Mouse (Mus musculus) ES-Bruce4 (cell line): Measurements from ENCODE around the gene Ccnq. TPM values are rescaled to one million over a fixed set of nuclear protein-coding genes. Genes with fewer than 3 reads are reported as not detected.

Source experiments
- H3K27ac ChIP-seq: 2 replicates; pipeline ENCODE4 v1.5.1; 2012; ENCODE audit warnings: low read length, inconsistent platforms; ENCODE audit not compliant: insufficient read depth
- H3K27me3 ChIP-seq: 2 replicates; pipeline ENCODE4 v1.6.1; 2012; ENCODE audit warnings: mild to moderate bottlenecking, low read length, inconsistent platforms; ENCODE audit not compliant: control insufficient read depth, poor library complexity, insufficient read depth, severe bottlenecking
- H3K36me3 ChIP-seq: 2 replicates; pipeline ENCODE4 v1.6.1; 2012; ENCODE audit warnings: inconsistent platforms, mild to moderate bottlenecking, low read length, moderate library complexity; ENCODE audit not compliant: control insufficient read depth, poor library complexity, insufficient read depth, severe bottlenecking
- H3K4me1 ChIP-seq: one replicate; pipeline ENCODE4 v1.8.1; 2011; ENCODE audit warnings: low read length; ENCODE audit not compliant: control insufficient read depth, insufficient read depth
- H3K4me3 ChIP-seq: 2 replicates; pipeline ENCODE4 v1.5.1; 2011; ENCODE audit warnings: low read depth, mild to moderate bottlenecking, low read length
- H3K9ac ChIP-seq: 2 replicates; pipeline ENCODE4 v1.6.1; 2012; ENCODE audit warnings: low read depth, mild to moderate bottlenecking, inconsistent platforms; ENCODE audit not compliant: poor library complexity, severe bottlenecking
- H3K9me3 ChIP-seq: replicated peaks from 2 replicates; pipeline ENCODE4 v1.6.1; 2012; ENCODE audit warnings: mild to moderate bottlenecking, low read length, inconsistent platforms; ENCODE audit not compliant: control insufficient read depth, poor library complexity, insufficient read depth, severe bottlenecking
- CTCF ChIP-seq: IDR thresholded peaks from one replicate; pipeline ENCODE4 v1.8.1; 2011; ENCODE audit warnings: low read depth, low read length
- EP300 ChIP-seq: IDR thresholded peaks from 2 replicates; pipeline ENCODE4 v1.6.1; 2011; ENCODE audit warnings: low read depth, low read length; ENCODE audit not compliant: insufficient read depth
- POLR2A ChIP-seq: IDR thresholded peaks from one replicate; pipeline ENCODE4 v1.8.1; 2011; ENCODE audit warnings: low read length; ENCODE audit not compliant: insufficient read depth
- polyA plus RNA-seq: library from polyadenylated mRNA; stranded (reverse); fragments of >200 nt; gene quantifications from 2 replicates; pipeline ENCODE4 v1.2.4, GENCODE M21; 2011; ENCODE audit warnings: low read depth; ENCODE audit not compliant: missing spikeins, insufficient read depth, insufficient read length

The Ccnq gene
- polyA plus RNA-seq, 1 experiment, result 16.1 TPM

DNA sequence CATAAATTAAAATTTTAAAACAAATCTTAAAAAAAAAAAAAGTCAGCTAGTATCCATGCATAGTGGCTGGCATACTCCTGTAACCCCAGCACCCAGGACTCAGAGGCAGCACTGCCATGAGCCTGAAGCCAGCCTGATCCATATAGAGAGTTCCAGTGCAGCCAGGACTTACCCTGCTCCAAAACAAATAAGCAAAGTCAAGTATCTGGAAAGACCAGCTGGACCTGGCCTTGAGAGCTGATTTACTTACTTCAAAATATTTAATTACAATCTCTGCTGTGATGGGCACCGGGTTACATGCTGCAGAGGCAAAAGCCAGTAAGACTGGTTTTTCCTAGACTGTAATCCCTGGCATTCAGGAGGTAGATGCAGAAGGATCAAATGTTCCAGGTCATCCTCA is 26.7 kb downstream of the Ccnq start:
- Histone ChIP-seq H3K27ac (no peak overlapping the region), H3K4me3 (no peak overlapping the region), H3K9ac (no peak overlapping the region), H3K36me3 (no peaks in the 10 kb centered on the region), H3K4me1 (no peaks in the 10 kb centered on the region), H3K27me3 (no peaks in the 10 kb centered on the region), H3K9me3 (no peaks in the 10 kb centered on the region)
- TF ChIP-seq EP300 (no peak), POLR2A (no peak), CTCF (no peak)

DNA sequence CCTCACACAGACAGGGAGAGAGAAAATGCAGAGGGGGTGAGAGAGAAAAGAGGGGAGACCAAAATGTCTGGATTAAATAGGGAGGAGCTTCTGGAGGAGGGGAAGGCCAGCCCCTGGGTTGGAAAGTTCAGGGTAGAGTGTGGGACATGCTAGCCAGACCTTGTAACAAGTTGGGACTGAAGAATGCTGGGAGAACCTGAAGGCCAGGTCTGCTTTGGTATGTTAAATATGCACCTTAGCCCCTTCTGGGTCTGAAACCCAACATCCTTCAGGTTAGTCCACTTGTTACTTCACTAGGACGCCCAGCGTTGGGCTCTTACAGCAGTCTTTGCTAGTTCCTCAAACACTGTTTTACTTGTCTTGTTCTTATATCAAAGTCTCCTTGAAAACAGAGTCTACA is 30.1 kb downstream of the Ccnq start:
- no peaks in the 10 kb centered on the region for H3K4me1 ChIP-seq
- H3K4me3 ChIP-seq, result no peak overlapping the region
- TF ChIP-seq POLR2A (no peak), CTCF (no peak), EP300 (no peak)
- no peaks in the 10 kb centered on the region for H3K27me3 ChIP-seq
- no peak overlapping the region for H3K9ac ChIP-seq
- no peaks in the 10 kb centered on the region for H3K36me3 ChIP-seq
- H3K9me3 ChIP-seq, result no peaks in the 10 kb centered on the region
- H3K27ac ChIP-seq, result no peak overlapping the region

DNA sequence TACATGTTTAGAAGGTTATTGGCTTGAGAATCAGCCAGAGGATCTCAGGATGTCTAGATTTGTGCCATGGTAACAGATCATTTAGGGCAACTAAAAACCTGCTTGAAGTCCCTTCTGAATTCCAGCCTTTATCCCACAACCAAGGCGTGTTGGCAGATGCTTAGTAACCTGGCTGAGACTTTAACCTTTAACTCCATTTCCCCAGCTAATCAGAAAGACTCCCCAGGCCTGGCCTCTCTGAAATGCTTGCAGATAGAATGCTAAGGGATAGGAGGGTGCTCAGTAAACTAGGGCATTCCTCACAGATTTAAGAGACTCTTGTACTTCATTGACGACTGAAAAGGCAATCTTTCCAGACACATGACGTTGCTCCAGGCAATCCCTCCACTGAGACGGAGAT is 33.9 kb downstream of the Ccnq start:
- Histone ChIP-seq H3K36me3 (no peaks in the 10 kb centered on the region), H3K27ac (no peak overlapping the region), H3K9ac (no peak overlapping the region), H3K9me3 (no peaks in the 10 kb centered on the region), H3K4me1 (no peaks in the 10 kb centered on the region), H3K4me3 (no peak overlapping the region), H3K27me3 (no peaks in the 10 kb centered on the region)
- TF ChIP-seq EP300 (no peak), CTCF (no peak), POLR2A (no peak)

DNA sequence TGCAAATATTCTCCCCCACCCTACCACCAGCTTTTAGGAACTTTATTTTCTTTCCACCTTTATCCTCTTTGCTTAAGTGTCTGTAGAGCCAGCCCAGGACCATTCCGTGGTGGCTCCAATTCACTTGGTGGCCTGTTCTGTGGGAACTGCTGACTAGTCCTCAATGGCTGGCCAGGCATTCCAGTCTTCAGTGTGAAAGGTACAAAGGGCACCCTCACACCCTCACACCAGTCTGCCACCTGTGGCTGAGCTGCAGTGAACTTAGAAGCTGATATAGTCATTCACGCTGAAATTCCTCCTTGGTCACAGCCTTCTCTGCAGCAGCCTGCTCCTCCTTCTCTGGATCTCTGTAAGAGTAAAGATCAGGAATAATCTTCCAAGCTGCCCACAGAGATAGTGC is 42.9 kb downstream of the Ccnq start:
- H3K9me3 ChIP-seq, result no peaks in the 10 kb centered on the region
- H3K4me3 ChIP-seq, result no peak overlapping the region
- no peaks in the 10 kb centered on the region for H3K4me1 ChIP-seq
- no peak overlapping the region for H3K27ac ChIP-seq
- TF ChIP-seq CTCF, result no peak
- no peak for TF ChIP-seq POLR2A
- no peak for TF ChIP-seq EP300
- no peaks in the 10 kb centered on the region for H3K36me3 ChIP-seq
- H3K9ac ChIP-seq, result no peak overlapping the region
- no peaks in the 10 kb centered on the region for H3K27me3 ChIP-seq

DNA sequence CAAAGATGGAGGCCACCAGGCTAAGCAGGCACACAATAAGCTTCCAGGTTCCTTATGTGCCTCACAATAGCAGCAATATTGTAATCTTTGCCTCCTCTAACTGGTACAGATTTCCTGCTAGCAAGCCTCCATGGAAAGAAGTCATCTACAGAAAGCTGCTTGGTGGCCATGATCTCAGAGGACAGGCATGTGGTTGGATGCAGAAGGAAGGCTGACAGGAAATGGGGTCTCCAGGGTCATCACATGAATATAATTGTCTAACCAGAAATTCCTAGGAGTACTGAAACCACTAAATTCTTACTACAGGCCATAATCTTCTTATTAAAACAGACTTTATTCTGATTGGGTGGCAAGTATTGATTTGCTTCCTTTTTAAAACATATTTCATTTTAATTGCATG is 45.5 kb downstream of the Ccnq start:
- H3K4me3 ChIP-seq, result no peak overlapping the region
- H3K4me1 ChIP-seq, result no peaks in the 10 kb centered on the region
- H3K9ac ChIP-seq, result no peak overlapping the region
- TF ChIP-seq EP300, result no peak
- no peak for TF ChIP-seq CTCF
- TF ChIP-seq POLR2A, result no peak
- H3K9me3 ChIP-seq, result no peaks in the 10 kb centered on the region
- H3K27ac ChIP-seq, result no peak overlapping the region
- H3K36me3 ChIP-seq, result no peaks in the 10 kb centered on the region
- 0 out of 2 replicates have a peak, but pooled peaks cover 2% of the 10 kb centered on the region for H3K27me3 ChIP-seq

DNA sequence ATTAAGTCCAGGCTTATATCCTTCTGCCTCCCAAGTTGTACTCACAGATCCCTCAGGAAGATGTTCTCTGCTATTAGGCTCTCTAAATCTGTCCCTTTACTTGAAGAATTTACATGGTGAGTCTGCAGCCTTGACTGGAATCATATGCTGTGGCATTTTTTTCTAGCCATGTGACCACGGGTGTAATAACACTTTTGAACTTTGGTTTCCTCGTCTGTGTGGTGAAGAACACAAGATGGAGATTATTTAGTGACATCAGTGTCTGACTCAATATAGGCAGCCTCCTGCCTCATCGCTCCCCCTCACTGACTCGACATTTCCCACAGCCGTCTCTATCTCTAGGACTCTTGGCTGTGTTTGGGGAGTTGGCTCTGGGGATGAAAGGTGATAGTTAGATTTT is 48.4 kb downstream of the Ccnq start:
- no peak overlapping the region for H3K27ac ChIP-seq
- no peak overlapping the region for H3K4me3 ChIP-seq
- TF ChIP-seq CTCF (no peak), POLR2A (no peak), EP300 (no peak)
- H3K27me3 ChIP-seq, result 0 out of 2 replicates have a peak, but pooled peaks cover 3% of the 10 kb centered on the region
- H3K36me3 ChIP-seq, result no peaks in the 10 kb centered on the region
- no peak overlapping the region for H3K9ac ChIP-seq
- no peaks in the 10 kb centered on the region for H3K4me1 ChIP-seq
- no peaks in the 10 kb centered on the region for H3K9me3 ChIP-seq

DNA sequence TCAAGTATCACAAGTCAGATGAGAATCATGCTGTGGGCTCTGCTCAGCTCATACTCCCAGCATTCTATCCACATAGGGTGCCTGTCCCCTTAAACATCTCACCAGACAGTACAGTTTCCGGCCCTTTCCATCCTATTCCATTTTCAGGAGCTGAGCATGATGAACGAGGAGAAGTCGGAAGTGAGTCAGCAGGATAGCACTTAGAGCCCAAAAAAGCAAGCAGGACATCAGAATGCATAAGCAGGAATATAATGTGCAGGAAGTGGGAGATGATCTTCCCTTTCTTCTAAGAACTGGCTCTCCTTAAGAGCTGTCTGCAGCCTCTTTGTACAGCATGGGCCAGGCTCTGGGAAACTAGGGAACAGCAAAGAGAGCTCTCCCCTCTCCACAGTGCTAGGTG is 49.2 kb downstream of the Ccnq start:
- 0 out of 2 replicates have a peak, but pooled peaks cover 3% of the 10 kb centered on the region for H3K27me3 ChIP-seq
- H3K27ac ChIP-seq, result no peak overlapping the region
- no peaks in the 10 kb centered on the region for H3K36me3 ChIP-seq
- TF ChIP-seq POLR2A, result no peak
- TF ChIP-seq EP300, result no peak
- no peak for TF ChIP-seq CTCF
- H3K4me3 ChIP-seq, result no peak overlapping the region
- H3K4me1 ChIP-seq, result no peaks in the 10 kb centered on the region
- H3K9me3 ChIP-seq, result no peaks in the 10 kb centered on the region
- no peak overlapping the region for H3K9ac ChIP-seq

Other genes starting within 250 kb of the Ccnq start
- gene Sebox, start 248.3 kb downstream of the Ccnq start, polyA plus RNA-seq, result not detected in 2 replicates
- 41.6 and 41.7 TPM in 2 replicates for gene Tmem199, start 239.6 kb downstream of the Ccnq start, polyA plus RNA-seq
- gene Poldip2, start 239.5 kb downstream of the Ccnq start, polyA plus RNA-seq, result 72.1 and 75.3 TPM in 2 replicates
- gene Tnfaip1, start 215.4 kb downstream of the Ccnq start, polyA plus RNA-seq, result 38.2 and 41.2 TPM in 2 replicates
- gene Ift20, start 215.4 kb downstream of the Ccnq start, polyA plus RNA-seq, result 30.2 and 40.0 TPM in 2 replicates
- gene Tmem97, start 201.0 kb downstream of the Ccnq start, polyA plus RNA-seq, result 89.0 and 90.1 TPM in 2 replicates
- 39.7 and 47.6 TPM in 2 replicates for gene Nlk, start 54.4 kb downstream of the Ccnq start, polyA plus RNA-seq
- 20.8 and 21.2 TPM in 2 replicates for gene Lyrm9, start 74.9 kb upstream of the Ccnq start, polyA plus RNA-seq
- gene Nos2, start 169.1 kb upstream of the Ccnq start, polyA plus RNA-seq, result 3.0 and 3.4 TPM in 2 replicates
- gene Lgals9, start 233.2 kb upstream of the Ccnq start, polyA plus RNA-seq, result 8.8 and 10.7 TPM in 2 replicates